Mouse (Mus musculus) G1E (cell line): ENCODE data around the gene Sdhb. TPM values are rescaled to one million over a fixed set of nuclear protein-coding genes. Genes with fewer than 3 reads are reported as not detected.
A peak's percentile ranks its signal among the peaks of the same experiment; 100 is the strongest.

Source experiments
- ATAC-seq: 2 replicates; pipeline ENCODE4 v1.8.0; 2016; ENCODE audit warnings: mild to moderate bottlenecking; ENCODE audit not compliant: insufficient number of reproducible peaks, poor library complexity, low FRiP score, severe bottlenecking; ENCODE audit errors: extremely low read depth
- DNase-seq: peaks from one replicate; pipeline ENCODE4 v3.0.0; 2012; ENCODE audit warnings: low spot score
- H3K27me3 ChIP-seq: 2 replicates; pipeline ENCODE4 v1.6.1; 2012; ENCODE audit warnings: mild to moderate bottlenecking, low read length, inconsistent platforms; ENCODE audit not compliant: insufficient read depth
- H3K36me3 ChIP-seq: replicated peaks from 2 replicates; pipeline ENCODE3; 2012; ENCODE audit warnings: mild to moderate bottlenecking, inconsistent platforms
- H3K4me1 ChIP-seq: 2 replicates; pipeline ENCODE4 v1.6.1; 2012; ENCODE audit warnings: low read depth, low read length, inconsistent platforms, mixed read lengths; ENCODE audit not compliant: insufficient read depth
- H3K4me3 ChIP-seq: 2 replicates; pipeline ENCODE4 v1.5.1; 2012; ENCODE audit warnings: low read depth, mild to moderate bottlenecking, inconsistent platforms, low read length, moderate library complexity, mixed read lengths
- H3K9me3 ChIP-seq: replicated peaks from 2 replicates; pipeline ENCODE4 v1.6.1; 2012; ENCODE audit warnings: inconsistent platforms
- CTCF ChIP-seq: IDR thresholded peaks from 2 replicates; pipeline ENCODE4 v1.5.1; 2012; ENCODE audit warnings: low read depth, low read length, inconsistent platforms, mixed read lengths
- GATA1 ChIP-seq: IDR thresholded peaks from 2 replicates; pipeline ENCODE4 v1.6.1; 2012; ENCODE audit warnings: borderline replicate concordance, low read length, inconsistent platforms, mixed read lengths
- GATA2 ChIP-seq: IDR thresholded peaks from 2 replicates; pipeline ENCODE4 v1.6.1; 2012; ENCODE audit warnings: low read depth, low read length, inconsistent platforms, borderline replicate concordance
- POLR2AphosphoS5 ChIP-seq: IDR thresholded peaks from 2 replicates; pipeline ENCODE4 v1.6.1; 2012; ENCODE audit warnings: low read depth, low read length, inconsistent platforms; ENCODE audit not compliant: insufficient replicate concordance
- TAL1 ChIP-seq: conservative IDR thresholded peaks from 2 replicates; pipeline ENCODE4 v1.6.1; 2012; ENCODE audit warnings: low read depth, low read length, inconsistent platforms, mixed read lengths
- polyA plus RNA-seq: library from polyadenylated mRNA; stranded (reverse); fragments of >175 nt; gene quantifications from 2 replicates; pipeline ENCODE4 v1.2.3, GENCODE M21; 2012
- total RNA-seq, 2 experiments: library from RNA; stranded (forward) in 1 of 2; stranded (reverse) in 1 of 2; fragments of 200-1000 nt in 1 of 2; fragments of >200 nt in 1 of 2; fragmentation: Nextera tagmentation in 1 of 2; gene quantifications; 2 replicates each; pipeline ENCODE4 v1.2.3; 2014 to 2017

Sdhb gene
- total and polyA plus RNA-seq, 3 experiments = 51.2 to 142 (median 100) TPM

GRCm38 (mm10) chr4:140961467-140962206 lies 634 bp downstream of the Sdhb start:
- ATAC-seq (no peak), DNase-seq (peak; percentile 23)
- Histone ChIP-seq H3K36me3 (peaks cover 38% of the 10 kb centered on the region), H3K4me1 (peaks cover 43% of the 10 kb centered on the region), H3K9me3 (no peaks in the 10 kb centered on the region), H3K27me3 (peaks cover 16% of the 10 kb centered on the region), H3K4me3 (peak overlapping the region; percentile 88)
- TF ChIP-seq CTCF = no peak
- no peak for TF ChIP-seq GATA2
- no peak for TF ChIP-seq TAL1
- no peak for TF ChIP-seq GATA1
- no peak for TF ChIP-seq POLR2AphosphoS5

DNA sequence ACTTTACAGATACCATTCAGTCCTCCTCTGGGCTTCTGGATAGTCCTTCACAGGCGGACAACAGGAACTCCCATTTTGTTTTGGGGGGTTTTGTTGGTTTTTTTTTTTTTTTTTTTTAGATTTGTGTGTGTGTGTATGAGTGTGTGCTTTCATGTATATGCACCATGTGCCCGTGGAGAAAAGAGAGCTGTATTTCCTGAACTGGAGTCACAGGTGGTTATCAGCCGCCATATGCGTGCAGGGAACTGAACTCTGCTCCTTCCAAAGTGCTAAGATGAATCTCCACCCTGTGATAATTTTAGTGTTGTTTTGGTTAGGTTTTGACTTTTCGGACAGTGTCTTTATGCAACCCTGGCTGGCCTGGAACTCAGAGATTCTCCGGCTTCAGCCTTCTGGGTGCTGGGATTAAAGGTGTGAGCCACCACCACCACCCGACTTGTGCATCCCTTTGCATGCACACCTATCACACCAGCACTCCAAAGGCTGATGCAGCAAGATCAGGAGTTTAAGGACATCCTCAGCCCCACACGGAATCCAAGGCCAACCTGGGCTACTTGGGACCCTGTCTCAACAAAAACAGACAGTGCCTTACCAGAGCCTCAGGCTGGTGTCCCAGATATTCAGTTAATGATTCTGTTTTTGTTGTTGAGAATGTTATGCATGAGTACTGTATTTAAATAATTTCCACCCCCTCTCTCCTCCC lies 1.4 kb downstream of the Sdhb start:
- Histone ChIP-seq H3K4me3 (peak overlapping the region; percentile 88), H3K36me3 (peaks cover 45% of the 10 kb centered on the region), H3K9me3 (no peaks in the 10 kb centered on the region), H3K27me3 (peaks cover 10% of the 10 kb centered on the region), H3K4me1 (peaks cover 43% of the 10 kb centered on the region)
- ATAC-seq (no peak), DNase-seq (no peak)
- TF ChIP-seq CTCF (no peak), TAL1 (no peak), GATA2 (no peak), GATA1 (no peak), POLR2AphosphoS5 (no peak)

- H3K4me3 ChIP-seq = no peak overlapping the region; the same call in 1 of the 2 replicates
- DNase-seq = no peak
Observed at GRCm38 (mm10) chr4:140962950-140963349, 1.9 kb downstream of the Sdhb start.

GRCm38 (mm10) chr4:140963941-140964597 lies 3.1 kb downstream of the Sdhb start:
- DNase-seq = no peak
- Histone ChIP-seq H3K36me3 (peaks cover 61% of the 10 kb centered on the region), H3K4me3 (peak overlapping the region; percentile 22; the same call in 1 of the 2 replicates), H3K27me3 (peaks cover 3% of the 10 kb centered on the region), H3K9me3 (no peaks in the 10 kb centered on the region), H3K4me1 (peaks cover 46% of the 10 kb centered on the region)
- no peak for TF ChIP-seq TAL1
- no peak for TF ChIP-seq GATA2
- no peak for TF ChIP-seq CTCF
- TF ChIP-seq GATA1 = no peak
- TF ChIP-seq POLR2AphosphoS5 = no peak
- ATAC-seq = no peak

More at GRCm38 (mm10) chr4:140962950-140963349, 1.9 kb downstream of the Sdhb start:
- peaks cover 46% of the 10 kb centered on the region for H3K4me1 ChIP-seq
- TF ChIP-seq GATA1 (no peak), CTCF (no peak), GATA2 (no peak), POLR2AphosphoS5 (no peak), TAL1 (no peak)
- H3K27me3 ChIP-seq = peaks cover 7% of the 10 kb centered on the region
- ATAC-seq = no peak
- peaks cover 51% of the 10 kb centered on the region for H3K36me3 ChIP-seq
- H3K9me3 ChIP-seq = no peaks in the 10 kb centered on the region

GRCm38 (mm10) chr4:140964620-140965019 lies 3.6 kb downstream of the Sdhb start:
- TF ChIP-seq GATA1 (no peak), GATA2 (no peak), CTCF (peak; percentile 80)
- ATAC-seq = no peak
- peaks cover 66% of the 10 kb centered on the region for H3K36me3 ChIP-seq

More at GRCm38 (mm10) chr4:140964620-140965019, 3.6 kb downstream of the Sdhb start:
- peaks cover 46% of the 10 kb centered on the region for H3K4me1 ChIP-seq
- H3K9me3 ChIP-seq = no peaks in the 10 kb centered on the region
- DNase-seq = no peak
- no peaks in the 10 kb centered on the region for H3K27me3 ChIP-seq
- H3K4me3 ChIP-seq = no peak overlapping the region; the same call in 1 of the 2 replicates
